8 mouse cellular contexts compared by ENCODE assay signal in the genomic region with DNA sequence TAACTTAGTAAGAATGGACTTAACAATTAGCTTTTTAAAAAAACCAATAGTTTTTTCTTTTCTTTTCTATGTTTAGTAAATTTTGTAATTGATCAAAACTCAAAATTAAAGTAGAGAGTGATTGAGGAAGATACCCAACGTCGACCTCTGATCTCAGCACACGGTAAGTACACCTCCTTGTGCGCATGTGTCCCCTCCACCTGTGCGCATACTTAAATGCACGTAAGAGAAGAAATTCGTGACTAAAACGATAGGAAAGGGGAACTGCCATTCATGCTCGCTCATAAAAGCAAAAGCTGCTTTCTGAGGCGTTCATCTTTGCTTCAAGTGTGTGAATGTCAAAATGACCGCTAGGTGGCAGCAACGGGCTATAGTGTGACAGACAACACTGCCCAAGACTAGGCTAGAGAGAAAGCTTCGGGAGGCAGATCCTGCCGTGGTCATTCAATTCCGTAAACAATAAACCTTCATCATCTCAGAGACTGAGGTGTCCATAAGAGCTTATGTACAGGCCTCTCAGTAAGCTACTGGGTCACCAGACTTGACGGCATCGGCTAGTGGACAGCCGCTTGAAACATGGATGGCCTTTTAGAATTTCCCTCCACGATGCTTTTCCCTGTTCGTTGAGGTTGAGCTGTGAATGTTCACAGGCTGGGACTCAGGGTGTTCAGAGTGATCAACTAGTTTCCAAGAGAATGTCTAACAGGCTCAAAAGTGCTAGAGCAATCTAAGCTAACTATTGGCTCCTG. TPM values are rescaled to one million over a fixed set of nuclear protein-coding genes. Genes with fewer than 3 reads are reported as not detected.
DNase-seq lines count a peak whose midpoint lies in the region; ATAC-seq lines count a peak whose summit lies in the region.

No protein-coding gene starts in this region.

- H3K9ac ChIP-seq in embryonic facial prominence, embryonic 13.5 days: peak overlapping the region; percentile 51
- no peak overlapping the region for H3K9ac ChIP-seq in limb, embryonic 12.5 days (replicated peaks)
- peak overlapping the region; percentile 53 for H3K9ac ChIP-seq in midbrain, embryonic 15.5 days

- peak; percentile 96 for DNase-seq in 3T3-L1 (ENCODE audit: low read depth, low spot score)
- peak; percentile 91 to 92 for DNase-seq in adrenal gland, postnatal 36 days
- DNase-seq in heart, adult 8-10 months (ENCODE audit: low spot score): peak; percentile 79
- DNase-seq in kidney, adult 8-10 months: peak; percentile 60 to 89
- DNase-seq in spleen, adult 18-20 months: peak; percentile 23 to 76

- no peaks in the 10 kb centered on the region for H3K27me3 ChIP-seq in embryonic facial prominence, embryonic 13.5 days
- H3K27me3 ChIP-seq in limb, embryonic 12.5 days: 0 out of 2 replicates have a peak, but pooled peaks cover 4% of the 10 kb centered on the region
- no peaks in the 10 kb centered on the region for H3K27me3 ChIP-seq in midbrain, embryonic 15.5 days (replicated peaks)

- ATAC-seq in embryonic facial prominence, embryonic 13.5 days (ENCODE audit: insufficient number of reproducible peaks, insufficient read depth, low FRiP score, low TSS enrichment, low read depth): peak; percentile 80
- ATAC-seq in limb, embryonic 12.5 days (ENCODE audit: insufficient number of reproducible peaks, insufficient read depth, low FRiP score, low TSS enrichment, low read depth): peak; percentile 82
- peak; percentile 97 for ATAC-seq in midbrain, embryonic 15.5 days (replicated peaks)

- 29% methylated on average over 20 of the region's 20 CpGs for WGBS in embryonic facial prominence, embryonic 13.5 days
- 29% methylated on average over 20 of the region's 20 CpGs for WGBS in limb, embryonic 12.5 days
- 25% methylated on average over 20 of the region's 20 CpGs for WGBS in midbrain, embryonic 15.5 days

- no peaks in the 10 kb centered on the region for H3K9me3 ChIP-seq in embryonic facial prominence, embryonic 13.5 days
- no peaks in the 10 kb centered on the region for H3K9me3 ChIP-seq in limb, embryonic 12.5 days
- H3K9me3 ChIP-seq in midbrain, embryonic 15.5 days: no peaks in the 10 kb centered on the region

- no peak overlapping the region for H3K27ac ChIP-seq in embryonic facial prominence, embryonic 13.5 days
- no peak overlapping the region for H3K27ac ChIP-seq in limb, embryonic 12.5 days
- peak overlapping the region; percentile 59; the same call in 1 of the 2 replicates for H3K27ac ChIP-seq in midbrain, embryonic 15.5 days

- peaks cover 4% of the 10 kb centered on the region; the same call in 1 of the 2 replicates for H3K4me1 ChIP-seq in embryonic facial prominence, embryonic 13.5 days
- H3K4me1 ChIP-seq in limb, embryonic 12.5 days (replicated peaks): no peaks in the 10 kb centered on the region
- H3K4me1 ChIP-seq in midbrain, embryonic 15.5 days: no peaks in the 10 kb centered on the region; the same call in 1 of the 2 replicates

- H3K36me3 ChIP-seq in embryonic facial prominence, embryonic 13.5 days: no peaks in the 10 kb centered on the region
- H3K36me3 ChIP-seq in limb, embryonic 12.5 days: no peaks in the 10 kb centered on the region
- H3K36me3 ChIP-seq in midbrain, embryonic 15.5 days (replicated peaks): no peaks in the 10 kb centered on the region

- peak overlapping the region; percentile 16 for H3K4me3 ChIP-seq in embryonic facial prominence, embryonic 13.5 days
- H3K4me3 ChIP-seq in limb, embryonic 12.5 days (replicated peaks): peak overlapping the region; percentile 24
- H3K4me3 ChIP-seq in midbrain, embryonic 15.5 days: peak overlapping the region; percentile 34

- H3K4me2 ChIP-seq in embryonic facial prominence, embryonic 13.5 days: peak overlapping the region; percentile 42
- H3K4me2 ChIP-seq in limb, embryonic 12.5 days: peak overlapping the region; percentile 52
- H3K4me2 ChIP-seq in midbrain, embryonic 15.5 days: peak overlapping the region; percentile 57

RNA-seq across cellular contexts. Expression of a gene that starts 4.5 kb away (rescaled TPM):
- not detected for total RNA-seq in adrenal gland, postnatal 36 days (2021)
- polyA plus RNA-seq in embryonic facial prominence, embryonic 13.5 days (2015; fragmentation: Nextera tagmentation; extraction: Ambion mirVana): 0.74 and 0.81 TPM in 2 replicates
- total RNA-seq in heart, adult 8-10 months (2022): not detected
- not detected in 2 replicates for polyA plus RNA-seq in limb, embryonic 12.5 days (2016; fragmentation: Nextera tagmentation; extraction: Ambion mirVana)
- polyA plus RNA-seq in midbrain, embryonic 15.5 days (2015; fragmentation: Nextera tagmentation; extraction: Ambion mirVana): not detected in 2 replicates

RNA-seq across cellular contexts. Expression of a gene that starts 19.4 kb away (rescaled TPM):
- total RNA-seq in adrenal gland, postnatal 36 days (2021): 10 to 100 TPM in 1 of 2 experiments, 1 to 10 TPM in 1; 8.7 to 55.5 TPM
- polyA plus RNA-seq in embryonic facial prominence, embryonic 13.5 days (2015; fragmentation: Nextera tagmentation; extraction: Ambion mirVana): 3.1 and 3.6 TPM in 2 replicates
- under 1 TPM; 0.11 to 0.81 (median 0.47) TPM for total RNA-seq in heart, adult 8-10 months (2022)
- 0.10 and 0.20 TPM in 2 replicates for polyA plus RNA-seq in limb, embryonic 12.5 days (2016; fragmentation: Nextera tagmentation; extraction: Ambion mirVana)
- polyA plus RNA-seq in midbrain, embryonic 15.5 days (2015; fragmentation: Nextera tagmentation; extraction: Ambion mirVana): 1.2 and 1.4 TPM in 2 replicates

RNA-seq across cellular contexts. Expression of a gene that starts 53.4 kb away (rescaled TPM):
- total RNA-seq in adrenal gland, postnatal 36 days (2021): 10 to 100 TPM in 1 of 2 experiments, 1 to 10 TPM in 1; 6.5 to 15.9 TPM
- 8.7 and 13.3 TPM in 2 replicates for polyA plus RNA-seq in embryonic facial prominence, embryonic 13.5 days (2015; fragmentation: Nextera tagmentation; extraction: Ambion mirVana)
- 1 to 10 TPM; 6.6 to 8.4 (median 7.4) TPM for total RNA-seq in heart, adult 8-10 months (2022)
- 8.9 and 9.2 TPM in 2 replicates for polyA plus RNA-seq in limb, embryonic 12.5 days (2016; fragmentation: Nextera tagmentation; extraction: Ambion mirVana)
- polyA plus RNA-seq in midbrain, embryonic 15.5 days (2015; fragmentation: Nextera tagmentation; extraction: Ambion mirVana): 8.3 and 10.9 TPM in 2 replicates

RNA-seq across cellular contexts. Expression of a gene that starts 54.9 kb away (rescaled TPM):
- 10 to 100 TPM; 12.9 to 13.1 TPM for total RNA-seq in adrenal gland, postnatal 36 days (2021)
- 12.4 and 14.0 TPM in 2 replicates for polyA plus RNA-seq in embryonic facial prominence, embryonic 13.5 days (2015; fragmentation: Nextera tagmentation; extraction: Ambion mirVana)
- 1 to 10 TPM; 1.1 to 1.9 (median 1.6) TPM for total RNA-seq in heart, adult 8-10 months (2022)
- polyA plus RNA-seq in limb, embryonic 12.5 days (2016; fragmentation: Nextera tagmentation; extraction: Ambion mirVana): 14.6 and 15.0 TPM in 2 replicates
- polyA plus RNA-seq in midbrain, embryonic 15.5 days (2015; fragmentation: Nextera tagmentation; extraction: Ambion mirVana): 6.5 and 7.3 TPM in 2 replicates
